Mouse (Mus musculus) neural tube, embryonic 11.5 days (tissue): ENCODE measurements around the gene Adamts8. TPM values are rescaled to one million over a fixed set of nuclear protein-coding genes. Genes with fewer than 3 reads are reported as not detected.

ENCODE experiments used
- ATAC-seq: fragments of 200-750 bp; cut with Nextera tagmentation; 2 replicates; pipeline ENCODE4 v1.8.0; 2017; ENCODE audit warnings: moderate number of reproducible peaks, mild to moderate bottlenecking, moderate TSS enrichment, moderate library complexity; ENCODE audit not compliant: insufficient read depth, low FRiP score, low TSS enrichment
- DNase-seq: peaks from one replicate; pipeline ENCODE4 v3.0.0-alpha.2; 2015; ENCODE audit warnings: low spot score
- H3K27ac ChIP-seq: fragments of 300-500 bp; sonication (generic); 2 replicates; pipeline ENCODE4 v1.5.1; 2014; ENCODE audit warnings: low read depth, mild to moderate bottlenecking, low read length
- H3K27me3 ChIP-seq: fragments of 300-500 bp; sonication (generic); 2 replicates; pipeline ENCODE4 v1.6.1; 2014; ENCODE audit warnings: mild to moderate bottlenecking, low read length, mixed read lengths; ENCODE audit not compliant: control insufficient read depth, insufficient read depth
- H3K36me3 ChIP-seq: fragments of 300-500 bp; sonication (generic); 2 replicates; pipeline ENCODE4 v1.6.1; 2014; ENCODE audit warnings: mild to moderate bottlenecking, low read length, moderate library complexity, mixed read lengths; ENCODE audit not compliant: control insufficient read depth, insufficient read depth
- H3K4me1 ChIP-seq: fragments of 300-500 bp; sonication (generic); 2 replicates; pipeline ENCODE4 v1.6.1; 2014; ENCODE audit warnings: low read length, mixed read lengths; ENCODE audit not compliant: control insufficient read depth, insufficient read depth
- H3K4me2 ChIP-seq: fragments of 300-500 bp; sonication (generic); 2 replicates; pipeline ENCODE4 v1.6.1; 2014; ENCODE audit warnings: low read depth, mild to moderate bottlenecking, moderate library complexity
- H3K4me3 ChIP-seq: fragments of 300-500 bp; sonication (generic); 2 replicates; pipeline ENCODE4 v1.5.1; 2014; ENCODE audit warnings: low read depth, low read length
- H3K9ac ChIP-seq: fragments of 300-500 bp; sonication (generic); 2 replicates; pipeline ENCODE4 v1.6.1; 2014; ENCODE audit warnings: mild to moderate bottlenecking, low read length
- H3K9me3 ChIP-seq: fragments of 300-500 bp; sonication (generic); 2 replicates; pipeline ENCODE4 v1.6.1; 2016; ENCODE audit warnings: low read length; ENCODE audit not compliant: control insufficient read depth
- WGBS: fragments of 180-500 bp; shearing (Covaris S2); extraction: QIAGEN DNeasy Blood & Tissue Kit; methylation state at CpG from one replicate; pipeline ENCODE4 v1.1.7; 2014; 5-methylcytosine and 5-hydroxymethylcytosine counted together
- polyA plus RNA-seq: library from polyadenylated mRNA; unstranded; fragments of >200 nt; fragmentation: Nextera tagmentation; extraction: Ambion mirVana; gene quantifications from 2 replicates; pipeline ENCODE4 v1.2.1, GENCODE M21; 2014

Adamts8 gene
- polyA plus RNA-seq, 1 experiment from 2014 or later = 0.46 TPM

DNA sequence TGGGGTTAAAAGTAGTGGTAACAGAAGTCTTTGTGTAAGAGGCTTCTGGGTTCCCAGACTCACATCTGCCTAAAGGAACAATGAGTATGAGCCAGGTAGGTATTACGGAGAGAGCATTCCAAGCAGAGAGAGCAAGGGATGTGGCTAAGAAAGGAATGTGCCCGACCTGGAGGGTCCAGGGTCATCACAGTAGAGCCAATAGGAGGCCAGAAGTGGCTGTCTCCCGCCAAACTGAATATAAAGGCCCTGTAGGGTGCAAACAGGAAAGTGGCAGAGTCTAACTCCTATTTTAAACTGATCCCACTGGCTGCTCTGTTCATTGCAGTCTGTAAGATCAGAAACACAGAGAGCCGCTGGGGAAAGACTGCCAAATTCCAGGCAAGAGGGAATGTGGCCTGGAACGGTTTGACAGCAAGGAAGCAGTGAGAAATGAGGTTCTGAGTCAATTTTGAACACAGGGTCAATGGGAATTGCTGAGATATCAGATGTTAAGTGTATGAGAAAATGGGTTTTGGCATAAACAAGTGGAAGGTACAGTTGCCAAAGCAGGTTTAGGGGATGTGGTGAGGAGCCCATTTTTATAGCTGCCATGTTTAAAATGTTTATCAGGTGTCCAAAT is 34.6 kb upstream of the Adamts8 start:
- 61% methylated on average over 5 of the region's 5 CpGs for WGBS
- H3K4me1 ChIP-seq = no peaks in the 10 kb centered on the region
- H3K4me2 ChIP-seq = no peak overlapping the region
- no peaks in the 10 kb centered on the region for H3K9me3 ChIP-seq
- no peak overlapping the region for H3K4me3 ChIP-seq
- no peaks in the 10 kb centered on the region for H3K27me3 ChIP-seq
- no peak overlapping the region for H3K9ac ChIP-seq
- DNase-seq (no peak), ATAC-seq (no peak)
- H3K27ac ChIP-seq = no peak overlapping the region
- H3K36me3 ChIP-seq = no peaks in the 10 kb centered on the region

DNA sequence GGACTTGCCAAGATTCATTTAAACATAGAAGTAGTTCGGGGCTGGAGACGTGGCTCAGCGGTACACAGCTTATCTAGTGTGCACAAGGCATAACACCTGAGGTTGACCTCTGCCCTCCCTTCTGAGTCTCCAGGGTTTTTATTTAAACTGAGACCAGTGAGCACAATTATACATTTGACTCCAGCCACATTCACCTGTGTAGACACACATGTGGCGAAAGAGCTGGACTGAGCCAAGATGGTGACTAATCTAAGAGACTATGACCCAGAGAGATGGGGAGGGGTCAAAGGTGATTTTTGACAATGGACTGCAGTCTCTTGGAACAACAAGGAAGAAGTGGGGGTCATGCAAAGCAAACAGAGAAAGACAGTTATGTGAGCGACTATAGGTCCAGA is 34.1 kb upstream of the Adamts8 start:
- Histone ChIP-seq H3K4me3 (no peak overlapping the region), H3K27me3 (no peaks in the 10 kb centered on the region), H3K36me3 (no peaks in the 10 kb centered on the region), H3K4me1 (no peaks in the 10 kb centered on the region), H3K9me3 (no peaks in the 10 kb centered on the region), H3K27ac (no peak overlapping the region), H3K9ac (no peak overlapping the region), H3K4me2 (no peak overlapping the region)
- WGBS = 86% methylated on average over 5 of the region's 5 CpGs
- ATAC-seq = no peak
- DNase-seq = no peak

DNA sequence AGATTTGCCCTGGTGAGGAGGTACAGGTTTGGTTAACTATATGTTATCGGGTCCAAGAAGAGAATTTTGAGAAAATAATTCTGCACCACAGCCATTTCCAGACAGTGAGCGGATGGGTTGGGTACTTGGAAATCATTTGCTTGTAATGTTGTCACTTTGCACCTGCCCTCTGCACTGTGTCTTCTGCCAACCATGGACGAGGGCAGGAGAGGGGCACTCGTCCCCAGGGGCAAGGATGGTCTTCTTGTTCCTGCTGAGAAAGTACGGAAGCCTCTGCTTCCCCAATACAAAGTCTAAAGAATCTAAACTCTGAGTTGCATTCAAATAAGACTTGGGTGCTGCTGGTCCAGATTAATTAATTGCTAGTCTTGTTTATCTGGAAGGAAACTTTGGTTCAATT is 33.4 kb upstream of the Adamts8 start:
- no peak for DNase-seq
- H3K36me3 ChIP-seq = no peaks in the 10 kb centered on the region
- no peak overlapping the region for H3K4me2 ChIP-seq
- no peaks in the 10 kb centered on the region for H3K9me3 ChIP-seq
- H3K4me3 ChIP-seq = no peak overlapping the region
- H3K27ac ChIP-seq = no peak overlapping the region
- no peak overlapping the region for H3K9ac ChIP-seq
- H3K4me1 ChIP-seq = no peaks in the 10 kb centered on the region
- H3K27me3 ChIP-seq = no peaks in the 10 kb centered on the region
- ATAC-seq = no peak
- 85% methylated on average over 5 of the region's 5 CpGs for WGBS

DNA sequence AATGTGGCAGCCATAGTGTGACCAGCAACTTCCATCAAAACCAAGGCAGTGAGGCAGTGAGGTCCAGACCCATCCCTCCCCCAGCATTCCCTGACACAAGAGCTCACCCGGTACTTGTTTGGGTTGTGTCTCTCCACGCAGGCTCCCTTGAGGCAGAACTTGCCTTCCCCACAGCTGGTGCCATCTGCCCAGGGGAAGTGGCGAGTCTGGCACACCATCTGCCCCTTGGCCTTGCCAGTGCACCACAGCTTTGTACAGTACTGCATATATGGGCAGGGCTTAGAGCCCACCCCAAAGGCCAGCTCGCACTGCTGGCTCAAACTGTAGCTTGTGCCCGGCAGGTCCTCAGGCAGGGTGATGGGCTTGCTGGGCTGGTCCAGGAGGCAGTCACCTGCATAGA is 31.9 kb upstream of the Adamts8 start:
- H3K4me3 ChIP-seq = no peak overlapping the region
- DNase-seq (no peak), ATAC-seq (no peak)
- H3K4me1 ChIP-seq = no peaks in the 10 kb centered on the region
- no peaks in the 10 kb centered on the region for H3K36me3 ChIP-seq
- H3K9me3 ChIP-seq = no peaks in the 10 kb centered on the region
- WGBS = 97% methylated on average over 5 of the region's 5 CpGs
- H3K9ac ChIP-seq = no peak overlapping the region
- H3K27ac ChIP-seq = no peak overlapping the region
- no peaks in the 10 kb centered on the region for H3K27me3 ChIP-seq
- H3K4me2 ChIP-seq = no peak overlapping the region

DNA sequence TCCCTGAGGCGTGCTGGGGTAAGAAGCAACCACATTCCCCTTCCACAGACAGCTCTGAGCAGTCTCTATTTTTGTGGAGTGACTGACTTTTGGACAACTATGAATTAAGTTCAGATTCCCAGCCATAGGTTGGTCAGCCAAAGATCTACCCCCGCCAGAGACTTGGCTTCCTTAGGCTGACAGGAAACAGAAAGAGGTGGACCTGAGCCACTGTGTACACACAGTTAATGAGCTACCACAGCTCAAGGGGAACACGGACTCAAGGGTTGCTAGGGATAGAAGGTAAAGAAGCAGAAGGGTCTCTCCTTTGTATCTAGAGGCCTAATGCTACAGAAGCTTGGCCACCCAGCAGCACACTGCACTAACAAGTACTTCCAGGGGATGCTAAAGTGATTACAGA is 30.2 kb upstream of the Adamts8 start:
- Histone ChIP-seq H3K36me3 (no peaks in the 10 kb centered on the region), H3K27me3 (no peaks in the 10 kb centered on the region), H3K4me3 (no peak overlapping the region), H3K4me2 (no peak overlapping the region), H3K27ac (no peak overlapping the region), H3K4me1 (no peaks in the 10 kb centered on the region), H3K9ac (no peak overlapping the region), H3K9me3 (no peaks in the 10 kb centered on the region)
- DNase-seq (no peak), ATAC-seq (no peak)
- 93% methylated on average over 3 of the region's 3 CpGs for WGBS

DNA sequence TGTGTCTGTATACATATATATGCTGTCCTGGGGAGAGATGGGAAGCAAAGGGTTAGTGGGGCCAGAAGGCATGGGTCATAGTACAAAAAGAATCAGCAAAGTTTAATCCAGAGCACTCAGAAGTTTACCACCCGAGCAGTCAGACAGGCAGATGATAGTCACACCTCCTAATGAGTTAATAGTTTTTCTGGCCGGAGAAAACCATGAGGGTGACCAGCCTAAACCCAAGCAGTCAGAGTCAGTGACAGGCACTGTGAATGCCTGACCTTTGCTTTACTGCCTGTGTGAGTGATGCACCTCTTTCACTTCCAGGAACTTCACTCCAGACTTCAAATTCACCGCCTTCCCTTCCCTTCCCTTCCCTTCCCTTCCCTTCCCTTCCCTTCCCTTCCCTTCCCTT is 28.9 kb upstream of the Adamts8 start:
- DNase-seq (no peak), ATAC-seq (no peak)
- Histone ChIP-seq H3K27me3 (no peaks in the 10 kb centered on the region), H3K4me1 (no peaks in the 10 kb centered on the region), H3K9me3 (no peaks in the 10 kb centered on the region), H3K4me3 (no peak overlapping the region), H3K36me3 (no peaks in the 10 kb centered on the region), H3K4me2 (no peak overlapping the region), H3K27ac (no peak overlapping the region), H3K9ac (no peak overlapping the region)
- WGBS = 63% methylated on average over 3 of the region's 3 CpGs

DNA sequence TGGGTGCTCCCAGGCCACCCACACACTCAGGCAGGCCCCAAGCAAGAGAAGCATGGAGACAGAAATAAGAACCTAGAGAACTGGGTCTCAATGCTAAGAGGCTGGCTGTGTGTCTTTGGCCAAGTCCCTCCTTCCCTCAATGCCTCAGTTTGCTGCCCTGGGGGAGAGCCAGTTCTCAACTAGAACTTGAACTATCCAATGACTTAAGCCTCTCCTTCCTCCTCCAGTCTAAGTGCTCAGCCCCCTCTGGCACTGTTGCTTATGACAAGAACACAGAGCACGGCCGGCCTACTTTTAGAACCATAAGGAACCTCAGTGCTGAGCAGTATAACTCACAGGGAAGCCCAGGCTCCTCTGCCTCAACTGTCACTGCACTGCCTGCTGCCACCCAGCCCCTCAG is 28.1 kb upstream of the Adamts8 start:
- Histone ChIP-seq H3K4me2 (no peak overlapping the region), H3K9ac (no peak overlapping the region), H3K4me1 (no peaks in the 10 kb centered on the region), H3K36me3 (no peaks in the 10 kb centered on the region), H3K27me3 (no peaks in the 10 kb centered on the region), H3K4me3 (no peak overlapping the region), H3K9me3 (no peaks in the 10 kb centered on the region), H3K27ac (no peak overlapping the region)
- 89% methylated on average over 2 of the region's 2 CpGs for WGBS
- DNase-seq (no peak), ATAC-seq (no peak)

DNA sequence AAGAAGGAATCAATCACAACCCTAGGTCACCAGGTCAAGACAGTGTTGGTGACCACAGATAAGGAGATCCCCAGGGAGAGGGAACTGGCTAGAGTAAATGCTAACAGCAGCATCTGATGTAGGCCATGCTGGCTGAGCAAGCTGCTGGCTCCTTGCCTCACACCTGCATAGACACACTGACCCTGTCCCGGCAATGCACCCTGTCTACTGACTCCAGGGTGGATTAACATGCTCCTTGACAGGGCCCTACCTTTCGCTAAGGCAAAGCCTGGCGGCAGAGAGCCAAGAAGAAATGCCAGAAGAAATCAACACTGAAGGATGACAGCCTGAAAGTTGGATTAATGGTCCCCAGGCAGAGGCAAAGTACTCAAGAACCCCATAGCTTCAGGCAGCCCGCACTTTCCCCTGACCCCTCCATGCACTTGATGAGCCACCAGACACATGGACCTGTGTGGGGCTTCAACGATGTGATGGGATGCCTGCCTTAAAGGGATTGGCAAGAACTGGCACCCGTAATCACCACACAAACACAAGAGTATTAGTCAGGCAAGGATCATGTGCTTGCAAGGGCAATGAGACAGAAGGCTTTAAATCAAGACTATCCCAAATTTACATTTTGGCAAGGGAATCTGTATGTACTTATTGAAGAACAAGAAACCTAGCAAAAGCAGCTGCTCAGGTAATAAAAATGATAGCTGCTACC is 25.9 kb upstream of the Adamts8 start:
- H3K27me3 ChIP-seq = peaks cover 3% of the 10 kb centered on the region
- H3K9me3 ChIP-seq = no peaks in the 10 kb centered on the region
- ATAC-seq (no peak), DNase-seq (no peak)
- H3K4me3 ChIP-seq = no peak overlapping the region
- H3K9ac ChIP-seq = no peak overlapping the region
- 87% methylated on average over 6 of the region's 6 CpGs for WGBS
- no peak overlapping the region for H3K4me2 ChIP-seq
- H3K27ac ChIP-seq = no peak overlapping the region
- H3K36me3 ChIP-seq = no peaks in the 10 kb centered on the region
- no peaks in the 10 kb centered on the region for H3K4me1 ChIP-seq
